Mouse (Mus musculus) C2C12 (cell line): ENCODE measurements around the gene Mybph. TPM values are rescaled to one million over a fixed set of nuclear protein-coding genes. Genes with fewer than 3 reads are reported as not detected.

ENCODE experiments used
- H3K27me3 ChIP-seq: one replicate; pipeline ENCODE4 v1.6.1; 2011; ENCODE audit not compliant: control insufficient read depth, insufficient read depth, insufficient read length
- H3K36me3 ChIP-seq: one replicate; pipeline ENCODE4 v1.6.1; 2011; ENCODE audit not compliant: control insufficient read depth, insufficient read depth
- H3K4me3 ChIP-seq: one replicate; pipeline ENCODE4 v1.5.1; 2011; ENCODE audit warnings: mild to moderate bottlenecking, control low read depth; ENCODE audit not compliant: poor library complexity, insufficient read depth, severe bottlenecking
- H3K79me2 ChIP-seq: one replicate; pipeline ENCODE4 v1.6.1; 2011; ENCODE audit not compliant: control insufficient read depth, insufficient read depth
- H3K79me3 ChIP-seq: one replicate; pipeline ENCODE4 v1.6.1; 2011; ENCODE audit warnings: low read depth, control low read depth
- H3ac ChIP-seq: one replicate; pipeline ENCODE3; 2011; ENCODE audit warnings: low read depth; ENCODE audit not compliant: control insufficient read depth, insufficient read length
- CEBPB ChIP-seq: IDR thresholded peaks from one replicate; pipeline ENCODE4 v1.6.1; 2011; ENCODE audit warnings: low read depth, mild to moderate bottlenecking, control low read depth, moderate library complexity
- CTCF ChIP-seq: IDR thresholded peaks from one replicate; pipeline ENCODE4 v1.5.1; 2011; ENCODE audit not compliant: control insufficient read depth, insufficient read depth, insufficient read length
- FOSL1 ChIP-seq: IDR thresholded peaks from one replicate; pipeline ENCODE4 v1.8.0; 2011; ENCODE audit warnings: mild to moderate bottlenecking, low read length; ENCODE audit not compliant: poor library complexity, insufficient read depth, severe bottlenecking
- MAX ChIP-seq: IDR thresholded peaks from one replicate; pipeline ENCODE4 v1.6.1; 2011; ENCODE audit warnings: mild to moderate bottlenecking, control low read depth
- MYOD1 ChIP-seq: IDR thresholded peaks from one replicate; pipeline ENCODE4 v1.6.1; 2011; ENCODE audit warnings: low read depth; ENCODE audit not compliant: control insufficient read depth, insufficient read length
- MYOG ChIP-seq: IDR thresholded peaks from one replicate; pipeline ENCODE4 v1.6.1; 2011; ENCODE audit not compliant: control insufficient read depth, insufficient read length; ENCODE audit errors: extremely low read depth
- USF1 ChIP-seq: IDR thresholded peaks from one replicate; pipeline ENCODE4 v1.6.1; 2011; ENCODE audit warnings: low read depth, mild to moderate bottlenecking, control low read depth, moderate library complexity
- polyA plus RNA-seq: library from polyadenylated mRNA; unstranded; fragments of >200 nt; fragmentation: generic; extraction: Trizol; gene quantifications from one replicate; pipeline ENCODE4 v1.2.1, GENCODE M21; 2012; ENCODE audit warnings: missing spikeins

Gene Mybph
- polyA plus RNA-seq, 1 experiment, result 1.4 TPM

DNA sequence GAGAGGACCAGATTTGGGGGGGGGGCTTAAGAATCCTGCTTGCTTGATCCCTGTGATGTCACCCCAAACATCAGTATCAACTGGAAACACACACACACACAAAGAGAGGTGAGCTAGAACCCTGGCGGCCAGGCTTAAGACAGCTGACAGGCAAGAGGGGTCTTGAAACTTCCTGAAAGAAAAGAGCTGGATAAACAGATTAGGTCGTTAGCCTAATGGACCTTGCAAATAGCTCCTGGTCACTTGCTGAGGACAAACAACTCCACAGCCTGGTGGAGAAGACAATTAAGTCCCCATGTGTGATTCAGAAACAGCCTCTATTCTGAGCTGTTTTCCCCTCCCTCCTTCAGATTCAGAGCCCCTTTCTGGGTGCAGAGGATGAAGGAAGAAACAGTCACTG, 18.4 kb downstream of the Mybph start:
- TF ChIP-seq MAX (no peak), MYOD1 (no peak), USF1 (no peak), MYOG (no peak), CTCF (no peak), FOSL1 (no peak), CEBPB (no peak)
- H3K79me2 ChIP-seq, result no peaks in the 10 kb centered on the region
- no peaks in the 10 kb centered on the region for H3K36me3 ChIP-seq
- no peak overlapping the region for H3K4me3 ChIP-seq
- H3K79me3 ChIP-seq, result no peaks in the 10 kb centered on the region
- H3K27me3 ChIP-seq, result peaks cover 4% of the 10 kb centered on the region
- H3ac ChIP-seq, result no peak overlapping the region

DNA sequence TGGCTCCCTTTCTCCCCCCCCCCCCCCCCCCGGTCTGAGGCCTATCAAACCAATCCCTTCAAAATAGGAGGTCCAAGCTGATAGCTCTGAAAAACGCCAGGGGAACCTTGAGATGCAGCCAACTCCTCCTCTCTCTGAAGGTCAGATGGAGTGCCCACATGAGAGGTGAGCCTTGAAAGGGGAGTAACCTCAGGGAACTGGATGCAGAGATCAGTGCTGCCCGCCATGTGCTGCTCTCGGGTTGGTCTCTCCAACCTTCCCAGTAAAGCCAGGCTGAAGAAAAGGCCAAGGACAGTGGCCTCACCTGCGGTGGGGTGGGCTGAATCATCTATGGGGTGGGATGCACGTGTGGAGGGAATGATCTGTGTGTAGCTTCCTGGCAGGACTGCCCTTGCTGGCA, 19.1 kb downstream of the Mybph start:
- H3K4me3 ChIP-seq, result no peak overlapping the region
- peaks cover 4% of the 10 kb centered on the region for H3K27me3 ChIP-seq
- TF ChIP-seq FOSL1 (no peak), MAX (no peak)
- H3K36me3 ChIP-seq, result no peaks in the 10 kb centered on the region
- no peaks in the 10 kb centered on the region for H3K79me2 ChIP-seq
- no peak overlapping the region for H3ac ChIP-seq
- no peaks in the 10 kb centered on the region for H3K79me3 ChIP-seq

DNA sequence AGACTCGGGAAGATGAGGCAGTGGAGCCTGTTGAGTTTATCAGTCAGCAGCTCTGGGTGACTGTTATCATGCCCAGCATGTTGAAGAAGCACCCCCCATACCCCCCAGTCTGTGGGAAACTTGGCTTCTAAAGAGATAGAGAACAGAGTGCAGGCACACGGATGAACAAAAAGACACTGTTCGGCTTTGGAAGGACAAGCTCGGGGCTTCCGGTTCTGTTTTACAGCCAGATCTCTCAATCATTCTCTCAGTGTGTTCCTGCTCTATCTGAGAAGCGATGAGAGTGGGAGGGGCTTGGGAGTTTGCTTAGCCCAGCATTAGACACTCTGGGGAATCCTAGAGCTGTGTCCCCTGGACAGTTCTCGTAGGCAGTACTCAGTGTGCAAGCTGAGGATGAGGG, 20.2 kb downstream of the Mybph start:
- TF ChIP-seq MYOD1 (no peak), MAX (no peak), MYOG (no peak), CEBPB (no peak), USF1 (no peak), CTCF (no peak), FOSL1 (no peak)
- no peak overlapping the region for H3K4me3 ChIP-seq
- no peaks in the 10 kb centered on the region for H3K36me3 ChIP-seq
- H3ac ChIP-seq, result no peak overlapping the region
- no peaks in the 10 kb centered on the region for H3K79me2 ChIP-seq
- no peaks in the 10 kb centered on the region for H3K79me3 ChIP-seq
- peaks cover 4% of the 10 kb centered on the region for H3K27me3 ChIP-seq

DNA sequence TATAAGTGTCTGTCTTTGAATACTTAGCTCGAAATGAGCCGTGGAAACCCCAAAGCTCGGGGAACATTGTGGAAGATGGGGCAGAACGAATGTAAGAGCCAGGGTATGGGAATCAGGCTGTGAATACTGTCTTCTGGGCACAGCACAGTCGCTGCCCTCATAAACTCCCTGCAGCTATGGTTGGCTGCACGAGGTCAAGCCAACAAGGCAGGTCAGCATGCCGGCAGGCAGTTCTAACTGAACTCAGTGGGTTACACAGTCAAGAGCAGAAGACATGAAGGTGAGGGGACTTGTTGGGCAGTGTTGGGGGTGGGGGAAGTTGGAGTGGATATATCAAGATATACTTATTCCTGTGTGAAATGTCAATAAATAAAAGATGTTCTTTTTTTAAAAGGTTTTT, 21.8 kb downstream of the Mybph start:
- Histone ChIP-seq H3K79me3 (no peaks in the 10 kb centered on the region), H3K79me2 (no peaks in the 10 kb centered on the region), H3K36me3 (no peaks in the 10 kb centered on the region), H3ac (no peak overlapping the region), H3K4me3 (no peak overlapping the region), H3K27me3 (peaks cover 4% of the 10 kb centered on the region)
- TF ChIP-seq CTCF (no peak), MAX (no peak), MYOD1 (no peak)

DNA sequence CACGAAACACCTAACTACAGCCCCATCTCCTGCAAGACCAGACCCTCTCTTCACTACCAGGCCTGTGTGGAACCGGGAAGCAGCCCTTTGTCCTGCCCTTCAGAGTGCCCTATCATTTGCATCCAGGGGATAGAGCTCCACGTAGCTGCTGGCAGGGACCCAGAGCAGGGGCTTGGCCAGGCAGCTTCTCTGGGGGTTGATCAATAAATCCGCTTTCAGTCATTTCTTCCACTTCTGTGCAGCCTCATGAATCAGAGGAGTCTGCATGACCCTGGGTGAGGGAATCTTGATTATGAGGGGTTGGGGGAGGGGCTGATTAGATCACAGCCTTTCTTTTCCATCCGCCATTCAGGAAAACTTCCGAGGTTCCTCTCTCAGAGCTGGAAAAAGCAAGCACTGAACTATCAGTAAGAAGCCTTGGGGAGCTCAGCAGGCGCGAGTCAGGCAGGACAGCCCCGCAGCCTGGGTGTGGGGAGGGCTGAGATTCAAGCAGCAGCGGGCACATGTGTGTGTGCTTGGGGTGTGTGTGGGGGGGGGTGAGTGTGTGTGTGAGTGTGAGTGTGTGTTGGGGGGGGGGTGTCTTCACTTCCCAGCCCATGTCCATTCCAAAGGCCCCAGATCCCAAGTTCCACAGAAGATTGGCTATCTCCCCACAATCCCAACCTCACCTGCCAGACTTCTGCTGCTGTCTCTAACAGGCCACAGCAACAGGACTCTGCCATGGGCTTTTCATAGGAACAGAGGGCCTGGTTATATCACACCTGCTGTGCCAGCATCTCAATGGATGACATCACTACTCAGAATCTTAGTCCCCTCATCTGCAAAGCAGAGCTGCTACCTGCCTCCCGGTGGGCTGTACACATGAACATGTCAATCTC, 22.7 kb downstream of the Mybph start:
- Histone ChIP-seq H3K27me3 (peaks cover 4% of the 10 kb centered on the region), H3K4me3 (no peak overlapping the region), H3ac (no peak overlapping the region), H3K79me3 (no peaks in the 10 kb centered on the region), H3K79me2 (no peaks in the 10 kb centered on the region), H3K36me3 (no peaks in the 10 kb centered on the region)
- TF ChIP-seq USF1 (no peak), CTCF (no peak), CEBPB (no peak), MYOD1 (no peak), MYOG (no peak), MAX (no peak), FOSL1 (no peak)

DNA sequence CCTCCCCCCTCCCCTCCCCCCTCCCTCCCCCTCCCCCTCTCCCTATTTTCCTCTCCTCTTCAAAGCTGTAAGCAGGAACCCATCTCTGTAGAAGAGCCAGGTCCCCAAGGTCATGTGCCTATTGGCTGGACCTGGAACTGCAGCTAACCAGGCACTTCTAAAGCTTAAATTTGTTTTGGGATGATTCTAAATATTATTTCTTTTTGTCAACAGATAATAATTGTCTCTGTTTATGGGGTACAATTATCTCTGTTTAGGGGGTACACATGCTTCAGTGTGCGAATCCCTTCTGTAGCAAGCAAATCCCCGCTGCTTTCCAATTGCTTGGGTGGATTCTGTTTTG, 23.4 kb downstream of the Mybph start:
- Histone ChIP-seq H3K4me3 (no peak overlapping the region), H3K27me3 (peaks cover 4% of the 10 kb centered on the region), H3K36me3 (no peaks in the 10 kb centered on the region), H3K79me2 (no peaks in the 10 kb centered on the region), H3ac (no peak overlapping the region), H3K79me3 (no peaks in the 10 kb centered on the region)
- no peak for TF ChIP-seq CEBPB
